8 mouse cellular contexts compared by ENCODE assay signal in genomic region chr2:143915600-143916135, GRCm38 (mm10). TPM values are rescaled to one million over a fixed set of nuclear protein-coding genes. Genes with fewer than 3 reads are reported as not detected.
DNase-seq lines count a peak whose midpoint lies in the region; ATAC-seq and TF ChIP-seq lines count a peak whose summit lies in the region.

No protein-coding gene starts in this region.

- no peak for TF ChIP-seq CTCF in kidney, adult 2 months (conservative IDR thresholded peaks at IDR 0.05; ENCODE audit: insufficient read depth, insufficient read length, low read depth, low read length)
- no peak for TF ChIP-seq CTCF in liver, adult 2 months (IDR thresholded peaks at IDR 0.05; ENCODE audit: low read depth, low read length)

- H3K9me3 ChIP-seq in ES-E14 (ENCODE audit: control insufficient read depth, insufficient read depth, low read depth, low read length) = no peaks in the 10 kb centered on the region
- H3K9me3 ChIP-seq in midbrain, embryonic 16.5 days (replicated peaks; ENCODE audit: control insufficient read depth, low read length, poor library complexity, severe bottlenecking) = no peaks in the 10 kb centered on the region

- H3K79me2 ChIP-seq in liver, adult 2 months (ENCODE audit: control insufficient read depth, insufficient read depth, low read length) = peaks cover 20% of the 10 kb centered on the region; the same call in 1 of the 2 replicates

- no peaks in the 10 kb centered on the region for H3K36me3 ChIP-seq in kidney, adult 2 months (ENCODE audit: control insufficient read depth, insufficient read depth, low read length)
- H3K36me3 ChIP-seq in ES-E14 (ENCODE audit: control insufficient read depth, insufficient read depth, low read length, poor library complexity, severe bottlenecking) = peaks cover 2% of the 10 kb centered on the region; the same call in 1 of the 2 replicates
- no peaks in the 10 kb centered on the region for H3K36me3 ChIP-seq in liver, adult 2 months (ENCODE audit: control insufficient read depth, insufficient read depth, low read length)
- H3K36me3 ChIP-seq in midbrain, embryonic 16.5 days (ENCODE audit: control insufficient read depth, insufficient read depth, low read length) = no peaks in the 10 kb centered on the region

- H3K4me1 ChIP-seq in kidney, adult 2 months (ENCODE audit: control insufficient read depth, insufficient read depth, low read length) = peaks cover 14% of the 10 kb centered on the region; the same call in 1 of the 2 replicates
- H3K4me1 ChIP-seq in ES-E14 (ENCODE audit: control insufficient read depth in 2 of 2, insufficient read depth in 2 of 2, low read length in 2 of 2, poor library complexity in 1 of 2) = peaks cover 0 to 5% of the 10 kb centered on the region in 2 experiments; a peak in 2 of 4 replicates
- H3K4me1 ChIP-seq in liver, adult 2 months (ENCODE audit: control insufficient read depth, insufficient read depth, low read length) = peaks cover 13% of the 10 kb centered on the region
- H3K4me1 ChIP-seq in midbrain, embryonic 16.5 days (ENCODE audit: control insufficient read depth, insufficient read depth, low read length) = peaks cover 28% of the 10 kb centered on the region

- H3K27ac ChIP-seq in kidney, adult 2 months (ENCODE audit: insufficient read depth, low read depth, low read length) = peak overlapping the region; percentile 92
- H3K27ac ChIP-seq in ES-E14 (ENCODE audit: insufficient read depth, low read depth, low read length, poor library complexity, severe bottlenecking) = peak overlapping the region; percentile 94
- H3K27ac ChIP-seq in liver, adult 2 months (replicated peaks; ENCODE audit: insufficient read depth, low read depth, low read length) = peak overlapping the region; percentile 84
- peak overlapping the region; percentile 88 for H3K27ac ChIP-seq in midbrain, embryonic 16.5 days (ENCODE audit: low read length)

- ATAC-seq in common myeloid progenitor, adult 5-6 weeks (replicated peaks; ENCODE audit: low read depth, poor library complexity, severe bottlenecking) = peak; percentile 30
- ATAC-seq in hematopoietic stem cell, adult 5-6 weeks (replicated peaks in 1 of 2; ENCODE audit: insufficient read depth in 1 of 2, low FRiP score in 2 of 2, low TSS enrichment in 1 of 2, low read depth in 1 of 2, poor library complexity in 2 of 2, severe bottlenecking in 2 of 2) = peak; percentile 29 to 53; a peak in 2 of 4 replicates
- peak; percentile 57 for ATAC-seq in midbrain, embryonic 16.5 days

- H3K9ac ChIP-seq in ES-E14 (ENCODE audit: insufficient read depth, low read depth, low read length, poor library complexity, severe bottlenecking) = peak overlapping the region; percentile 90
- H3K9ac ChIP-seq in liver, adult 2 months (ENCODE audit: low read depth, low read length) = peak overlapping the region; percentile 89
- peak overlapping the region; percentile 75 for H3K9ac ChIP-seq in midbrain, embryonic 16.5 days (ENCODE audit: low read depth, low read length)

- no peak for TF ChIP-seq POLR2A in kidney, adult 2 months (IDR thresholded peaks at IDR 0.05; ENCODE audit: low read depth, low read length)
- TF ChIP-seq POLR2A in liver, adult 2 months (IDR thresholded peaks at IDR 0.05; ENCODE audit: extremely low read depth, insufficient read depth, low read length) = no peak

- in situ Hi-C loops in ES-E14 (cut with MboI; ENCODE audit: low sequenced_read_pairs in 2 of 2, unreplicated experiment in 2 of 2) = no loop called here

- no peak for DNase-seq in kidney, adult 2 months
- no peak for DNase-seq in kidney, postnatal 4 days
- no peak for DNase-seq in ES-E14 (ENCODE audit: low read depth, low spot score)
- DNase-seq in liver, adult 2 months (ENCODE audit: extremely low read depth, low read depth, low spot score) = peak; percentile 73
- DNase-seq in gastrocnemius, adult 18-20 months (ENCODE audit: low spot score) = no peak

- no peaks in the 10 kb centered on the region for H3K27me3 ChIP-seq in kidney, adult 2 months (replicated peaks; ENCODE audit: control insufficient read depth, insufficient read depth, low read length)
- H3K27me3 ChIP-seq in liver, adult 2 months (ENCODE audit: control insufficient read depth, insufficient read depth, low read length) = no peaks in the 10 kb centered on the region
- H3K27me3 ChIP-seq in midbrain, embryonic 16.5 days (ENCODE audit: control insufficient read depth, insufficient read depth, low read depth, low read length) = no peaks in the 10 kb centered on the region

- H3K4me2 ChIP-seq in midbrain, embryonic 16.5 days (ENCODE audit: low read length) = peak overlapping the region; percentile 75

- peak overlapping the region; percentile 89 for H3K4me3 ChIP-seq in kidney, adult 2 months (ENCODE audit: insufficient read depth, low read depth, low read length)
- H3K4me3 ChIP-seq in ES-E14 (ENCODE audit: insufficient read depth in 1 of 2, low read depth in 1 of 2, low read length in 2 of 2, poor library complexity in 1 of 2, severe bottlenecking in 1 of 2) = peak overlapping the region; percentile 85 to 86
- peak overlapping the region; percentile 80 for H3K4me3 ChIP-seq in liver, adult 2 months (ENCODE audit: insufficient read depth, low read depth, low read length)
- peak overlapping the region; percentile 65 for H3K4me3 ChIP-seq in midbrain, embryonic 16.5 days (ENCODE audit: low read depth, low read length)

- under 1% methylated on average over 32 of the region's 32 CpGs for WGBS in kidney, adult 2 months
- WGBS in liver, adult 2 months = 1% methylated on average over 32 of the region's 32 CpGs
- under 1% methylated on average over 32 of the region's 32 CpGs for WGBS in midbrain, embryonic 16.5 days

TF ChIP-seq in ES-E14, 5 proteins besides CTCF, POLR2A, EP300 and RAD21:
- no peak for TF ChIP-seq CHD2 (IDR thresholded peaks at IDR 0.05; ENCODE audit: low read depth, low read length)
- peak; percentile 58; the same call in 1 of the 2 replicates for TF ChIP-seq HCFC1 (IDR thresholded peaks at IDR 0.05; ENCODE audit: borderline replicate concordance, insufficient read depth, low read length)

RNA-seq across cellular contexts. Expression of gene Dstn, which starts 0.5 kb away (rescaled TPM):
- polyA plus RNA-seq in kidney, adult 2 months (2012; rRNA removed) = 46.9 and 73.0 TPM in 2 replicates
- total RNA-seq in ES-E14 (2012; rRNA removed) = 272 and 391 TPM in 2 replicates
- total RNA-seq in common myeloid progenitor, adult 5-6 weeks (2017) = 85.4 and 94.1 TPM in 2 replicates
- 133 and 204 TPM in 2 replicates for total RNA-seq in hematopoietic stem cell, adult 5-6 weeks (2017)
- total RNA-seq in liver, adult 2 months (2014; rRNA removed) = 191 and 252 TPM in 2 replicates
- 25.0 and 27.5 TPM in 2 replicates for polyA plus RNA-seq in liver, adult 2 months (2012; rRNA removed)
- polyA plus RNA-seq in midbrain, embryonic 16.5 days (2015; fragmentation: Nextera tagmentation; extraction: Ambion mirVana) = 429 and 431 TPM in 2 replicates
- 10 to 100 TPM; 22.0 to 27.3 TPM for total RNA-seq in gastrocnemius, adult 18-20 months (2021)

RNA-seq across cellular contexts. Expression of gene Bfsp1, which starts 52.7 kb away (rescaled TPM):
- polyA plus RNA-seq in kidney, adult 2 months (2012; rRNA removed) = 0.35 and 0.36 TPM in 2 replicates
- total RNA-seq in ES-E14 (2012; rRNA removed) = 0.32 and 0.62 TPM in 2 replicates
- not detected in 2 replicates for total RNA-seq in common myeloid progenitor, adult 5-6 weeks (2017)
- total RNA-seq in hematopoietic stem cell, adult 5-6 weeks (2017) = 0.75 TPM in 1 of 2 replicates, not detected in the other
- 0.07 and 0.09 TPM in 2 replicates for total RNA-seq in liver, adult 2 months (2014; rRNA removed)
- polyA plus RNA-seq in liver, adult 2 months (2012; rRNA removed) = 0.04 and 0.05 TPM in 2 replicates
- polyA plus RNA-seq in midbrain, embryonic 16.5 days (2015; fragmentation: Nextera tagmentation; extraction: Ambion mirVana) = 1.7 and 2.0 TPM in 2 replicates
- total RNA-seq in gastrocnemius, adult 18-20 months (2021) = not detected
